Mouse (Mus musculus) cortical plate, adult 2 months (tissue): Measurements from ENCODE around the gene Ffar1.

ENCODE experiments used
- CTCF ChIP-seq: fragments of 200-500 bp; IDR thresholded peaks from 2 replicates; pipeline ENCODE4 v1.5.1; 2011; ENCODE audit warnings: mild to moderate bottlenecking, control low read depth, low read length; ENCODE audit not compliant: insufficient read depth; ENCODE audit errors: extremely low read depth
- POLR2A ChIP-seq: fragments of 200-500 bp; IDR thresholded peaks from 2 replicates; pipeline ENCODE4 v1.6.1; 2011; ENCODE audit warnings: mild to moderate bottlenecking, low read length, control low read depth; ENCODE audit not compliant: insufficient read depth; ENCODE audit errors: extremely low read depth

DNA sequence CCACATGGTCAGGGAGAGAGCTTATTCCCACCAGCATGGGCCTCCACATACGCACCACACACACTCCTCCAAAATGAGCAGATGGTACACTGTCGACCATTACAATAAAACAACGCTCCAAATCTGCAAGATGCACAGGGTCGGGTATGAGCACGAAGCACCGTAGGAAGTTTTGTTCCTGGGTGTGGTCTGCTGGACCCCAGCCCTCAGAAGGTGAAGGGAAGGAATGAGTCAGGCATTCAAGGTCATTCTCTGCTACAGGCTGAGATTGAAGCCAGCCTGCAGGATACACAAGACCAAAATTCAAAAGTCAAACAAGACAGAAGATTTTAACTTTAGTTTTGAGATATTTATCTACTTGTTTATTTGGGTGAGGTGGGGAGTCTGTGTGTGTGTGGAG is 13.4 kb downstream of the Ffar1 start:
- TF ChIP-seq CTCF (no peak), POLR2A (no peak)
